Mouse (Mus musculus) testis, adult 2 months (tissue): ENCODE results near the gene Odf3b.

ENCODE experiments used
- CTCF ChIP-seq: fragments of 200-500 bp; IDR thresholded peaks from 2 replicates; pipeline ENCODE4 v1.5.1; 2012; ENCODE audit warnings: low read depth, mild to moderate bottlenecking, inconsistent platforms, low read length, moderate library complexity; ENCODE audit not compliant: control insufficient read depth, insufficient read depth, insufficient replicate concordance
- POLR2A ChIP-seq: fragments of 200-500 bp; IDR thresholded peaks from 2 replicates; pipeline ENCODE4 v1.6.1; 2012; ENCODE audit warnings: low read depth, mild to moderate bottlenecking, inconsistent platforms, low read length, moderate library complexity; ENCODE audit not compliant: control insufficient read depth

GRCm38 (mm10) chr15:89424621-89425020 is 45.5 kb upstream of the Odf3b start:
- TF ChIP-seq CTCF (no peak), POLR2A (0 out of 2 replicates have a peak, but pooled peaks have one; percentile 20)
